Mouse (Mus musculus) embryonic facial prominence, embryonic 13.5 days (tissue): ENCODE data around the gene Tbx10. TPM values are rescaled to one million over a fixed set of nuclear protein-coding genes. Genes with fewer than 3 reads are reported as not detected.

ENCODE experiments used
- ATAC-seq: fragments of 200-750 bp; cut with Nextera tagmentation; 2 replicates; pipeline ENCODE4 v1.8.0; 2017; ENCODE audit warnings: low read depth; ENCODE audit not compliant: insufficient number of reproducible peaks, insufficient read depth, low FRiP score, low TSS enrichment
- H3K27ac ChIP-seq: fragments of 300-500 bp; sonication (generic); 2 replicates; pipeline ENCODE4 v1.5.1; 2015; ENCODE audit warnings: moderate library complexity, mild to moderate bottlenecking, inconsistent platforms
- H3K27me3 ChIP-seq: fragments of 300-500 bp; sonication (generic); 2 replicates; pipeline ENCODE4 v1.6.1; 2015; ENCODE audit warnings: mild to moderate bottlenecking, inconsistent platforms
- H3K36me3 ChIP-seq: fragments of 300-500 bp; sonication (generic); 2 replicates; pipeline ENCODE4 v1.6.1; 2015; ENCODE audit warnings: mild to moderate bottlenecking, inconsistent platforms
- H3K4me1 ChIP-seq: fragments of 300-500 bp; sonication (generic); 2 replicates; pipeline ENCODE4 v1.6.1; 2015; ENCODE audit warnings: inconsistent platforms
- H3K4me2 ChIP-seq: fragments of 300-500 bp; sonication (generic); 2 replicates; pipeline ENCODE4 v1.6.1; 2015; ENCODE audit warnings: moderate library complexity, mild to moderate bottlenecking, inconsistent platforms
- H3K4me3 ChIP-seq: fragments of 300-500 bp; sonication (generic); 2 replicates; pipeline ENCODE4 v1.5.1; 2015; ENCODE audit warnings: mild to moderate bottlenecking, inconsistent platforms
- H3K9ac ChIP-seq: fragments of 300-500 bp; sonication (generic); 2 replicates; pipeline ENCODE4 v1.6.1; 2015; ENCODE audit warnings: mild to moderate bottlenecking, inconsistent platforms
- H3K9me3 ChIP-seq: fragments of 300-500 bp; sonication (generic); 2 replicates; pipeline ENCODE4 v1.6.1; 2016; ENCODE audit warnings: inconsistent platforms
- WGBS: fragments of 180-500 bp; shearing (Covaris S2); methylation state at CpG from one replicate; pipeline ENCODE4 v1.1.7; 2015; ENCODE audit warnings: mixed read lengths; 5-methylcytosine and 5-hydroxymethylcytosine counted together
- polyA plus RNA-seq: library from polyadenylated mRNA; unstranded; fragments of >200 nt; fragmentation: Nextera tagmentation; extraction: Ambion mirVana; gene quantifications from 2 replicates; pipeline ENCODE4 v1.2.1, GENCODE M21; 2015

Gene Tbx10
- not detected in 2 replicates for polyA plus RNA-seq

DNA sequence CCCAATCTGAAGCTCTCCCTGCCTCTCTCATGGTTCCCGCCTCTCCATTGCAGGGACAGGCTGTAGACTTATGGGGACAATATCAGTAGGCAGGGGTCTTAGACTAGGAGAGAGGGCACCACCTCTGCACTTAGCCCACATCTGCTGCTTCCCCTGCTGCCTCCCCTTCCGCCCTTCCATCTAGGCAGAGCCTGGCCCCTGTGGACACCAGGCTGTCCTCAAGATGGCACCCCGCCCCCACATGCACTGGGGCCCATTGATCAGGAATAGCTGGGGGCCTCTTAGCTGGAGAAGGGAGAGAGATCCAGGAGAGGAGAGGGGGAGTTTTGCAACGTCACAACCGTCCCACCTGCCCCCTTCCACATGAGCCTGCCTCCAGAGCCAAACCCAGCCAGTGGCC, at the start of gene Tbx10:
Gene Tbx10 (plus strand): TSS at position 337 of the 400 bp plus-strand sequence.
- no peaks in the 10 kb centered on the region for H3K27me3 ChIP-seq
- no peak for ATAC-seq
- no peaks in the 10 kb centered on the region for H3K36me3 ChIP-seq
- H3K9ac ChIP-seq, result no peak within 1 kb of the TSS
- no peak within 1 kb of the TSS for H3K4me3 ChIP-seq
- no peaks in the 10 kb centered on the region; the same call in 1 of the 2 replicates for H3K9me3 ChIP-seq
- no peak within 1 kb of the TSS for H3K4me2 ChIP-seq
- 54% methylated on average over 5 of the region's 5 CpGs for WGBS
- no peak within 1 kb of the TSS for H3K27ac ChIP-seq
- H3K4me1 ChIP-seq, result 0 out of 2 replicates have a peak, but pooled peaks cover 3% of the 10 kb centered on the region

- no peak for ATAC-seq
- Histone ChIP-seq H3K4me2 (peak overlapping the region; percentile 33; the same call in 1 of the 2 replicates), H3K27me3 (no peaks in the 10 kb centered on the region), H3K9me3 (no peaks in the 10 kb centered on the region), H3K27ac (no peak overlapping the region), H3K36me3 (no peaks in the 10 kb centered on the region), H3K9ac (no peak overlapping the region), H3K4me1 (peaks cover 4% of the 10 kb centered on the region; the same call in 1 of the 2 replicates), H3K4me3 (no peak overlapping the region)
- 25% methylated on average over 27 of the region's 27 CpGs for WGBS
Measured at GRCm38 (mm10) chr19:3942986-3943735, 49.4 kb upstream of the Tbx10 start.

DNA sequence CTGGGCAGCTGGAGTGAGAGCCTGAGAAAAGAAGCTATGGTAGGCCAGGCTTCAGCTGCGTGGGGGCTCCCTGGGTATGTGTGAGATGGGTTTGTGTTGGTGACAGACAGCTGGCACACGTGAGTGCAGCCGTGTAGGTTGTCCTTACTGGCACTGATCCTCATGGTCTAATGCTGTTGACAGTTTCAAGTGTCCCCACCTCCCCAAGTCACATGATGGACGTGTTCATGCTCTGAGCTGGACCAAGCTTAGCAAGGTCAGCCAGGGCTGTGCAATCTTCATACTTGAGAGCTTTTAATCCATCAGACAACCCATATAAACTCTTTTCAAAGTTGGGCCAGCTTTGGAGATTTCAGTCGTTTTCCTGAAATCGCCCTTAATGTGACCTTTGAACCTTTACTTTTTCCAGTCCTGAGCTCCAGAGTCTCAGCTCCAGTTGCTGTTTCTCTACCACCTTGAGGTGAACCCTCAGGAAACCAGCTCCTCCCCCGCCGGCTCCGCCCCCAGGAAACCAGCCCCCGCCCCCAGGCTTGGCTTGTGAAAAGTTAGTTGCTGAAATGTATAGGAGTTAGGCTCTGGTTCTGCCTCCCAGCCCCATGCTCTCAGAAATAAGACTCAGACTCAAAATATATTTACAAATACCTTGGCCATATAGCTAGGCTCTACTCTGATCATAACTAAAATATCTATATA, 46.5 kb upstream of the Tbx10 start:
- no peak overlapping the region for H3K9ac ChIP-seq
- no peaks in the 10 kb centered on the region for H3K27me3 ChIP-seq
- H3K36me3 ChIP-seq, result no peaks in the 10 kb centered on the region
- no peak overlapping the region for H3K4me2 ChIP-seq
- no peaks in the 10 kb centered on the region for H3K9me3 ChIP-seq
- no peak for ATAC-seq
- H3K4me3 ChIP-seq, result no peak overlapping the region
- H3K4me1 ChIP-seq, result peaks cover 4% of the 10 kb centered on the region; the same call in 1 of the 2 replicates
- H3K27ac ChIP-seq, result no peak overlapping the region
- WGBS, result 32% methylated on average over 10 of the region's 10 CpGs

- H3K4me3 ChIP-seq, result no peak overlapping the region
- H3K4me2 ChIP-seq, result no peak overlapping the region
- H3K9me3 ChIP-seq, result no peaks in the 10 kb centered on the region
- H3K36me3 ChIP-seq, result no peaks in the 10 kb centered on the region
- H3K4me1 ChIP-seq, result peaks cover 4% of the 10 kb centered on the region; the same call in 1 of the 2 replicates
- no peaks in the 10 kb centered on the region for H3K27me3 ChIP-seq
- H3K9ac ChIP-seq, result no peak overlapping the region
- WGBS, result 17% methylated on average over 2 of the region's 2 CpGs
- no peak overlapping the region for H3K27ac ChIP-seq
- no peak for ATAC-seq
Measured at GRCm38 (mm10) chr19:3946715-3947114, 45.8 kb upstream of the Tbx10 start.

DNA sequence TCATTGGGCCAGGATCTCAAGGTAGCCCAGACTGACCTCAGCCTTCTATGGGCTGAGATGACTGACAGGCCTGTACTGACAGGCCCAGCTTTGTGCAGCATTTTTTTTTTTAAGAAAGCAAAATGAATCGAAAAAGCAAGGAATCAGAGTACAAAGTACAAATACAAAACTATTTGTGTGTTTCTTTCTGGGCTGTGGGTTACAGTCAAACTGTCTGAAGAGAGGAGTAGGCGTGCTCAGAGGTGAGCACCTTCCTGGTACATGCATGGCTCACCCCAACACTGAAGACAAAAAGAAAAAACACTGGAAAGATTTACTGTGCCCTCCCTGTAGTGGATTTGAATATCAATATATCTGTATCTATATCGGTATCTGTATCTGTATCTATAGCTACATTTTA, 44.7 kb upstream of the Tbx10 start:
- peaks cover 4% of the 10 kb centered on the region; the same call in 1 of the 2 replicates for H3K4me1 ChIP-seq
- 74% methylated on average over 3 of the region's 3 CpGs for WGBS
- H3K4me2 ChIP-seq, result no peak overlapping the region
- no peak for ATAC-seq
- H3K9ac ChIP-seq, result no peak overlapping the region
- no peak overlapping the region for H3K27ac ChIP-seq
- H3K27me3 ChIP-seq, result no peaks in the 10 kb centered on the region
- H3K9me3 ChIP-seq, result no peaks in the 10 kb centered on the region
- no peak overlapping the region for H3K4me3 ChIP-seq
- H3K36me3 ChIP-seq, result no peaks in the 10 kb centered on the region

DNA sequence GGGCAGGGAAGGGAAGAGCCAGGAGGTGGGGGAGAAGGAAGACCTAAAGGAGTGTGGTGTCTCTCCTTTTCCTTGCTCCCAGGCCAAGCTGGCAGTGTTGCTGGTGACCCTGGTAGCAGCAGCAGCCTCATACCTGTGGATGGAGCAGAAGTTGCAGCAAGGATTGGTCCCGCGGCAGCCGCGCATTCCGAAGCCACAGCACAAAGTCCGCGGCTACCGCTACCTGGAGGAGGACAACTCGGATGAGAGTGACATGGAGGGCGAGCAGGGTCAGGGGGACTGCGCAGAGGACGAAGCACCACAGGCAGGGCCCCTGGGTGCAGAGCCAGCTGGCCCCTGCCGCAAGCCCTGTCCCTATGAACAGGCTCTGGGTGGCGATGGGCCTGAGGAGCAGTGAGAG, 44.0 kb upstream of the Tbx10 start:
- no peak for ATAC-seq
- no peak overlapping the region for H3K27ac ChIP-seq
- H3K4me2 ChIP-seq, result no peak overlapping the region
- no peak overlapping the region for H3K4me3 ChIP-seq
- no peak overlapping the region for H3K9ac ChIP-seq
- 70% methylated on average over 14 of the region's 14 CpGs for WGBS
- no peaks in the 10 kb centered on the region for H3K4me1 ChIP-seq
- H3K9me3 ChIP-seq, result no peaks in the 10 kb centered on the region
- no peaks in the 10 kb centered on the region for H3K27me3 ChIP-seq
- no peaks in the 10 kb centered on the region for H3K36me3 ChIP-seq

GRCm38 (mm10) chr19:3950331-3950730, 42.2 kb upstream of the Tbx10 start:
- 71% methylated on average over 3 of the region's 3 CpGs for WGBS
- Histone ChIP-seq H3K4me2 (no peak overlapping the region), H3K9ac (no peak overlapping the region), H3K36me3 (no peaks in the 10 kb centered on the region), H3K9me3 (no peaks in the 10 kb centered on the region), H3K27me3 (no peaks in the 10 kb centered on the region), H3K27ac (no peak overlapping the region), H3K4me3 (no peak overlapping the region), H3K4me1 (no peaks in the 10 kb centered on the region)
- no peak for ATAC-seq

GRCm38 (mm10) chr19:3951461-3951860, 41.1 kb upstream of the Tbx10 start:
- H3K27ac ChIP-seq, result no peak overlapping the region
- H3K4me1 ChIP-seq, result no peaks in the 10 kb centered on the region
- H3K9me3 ChIP-seq, result no peaks in the 10 kb centered on the region
- no peaks in the 10 kb centered on the region for H3K36me3 ChIP-seq
- H3K4me2 ChIP-seq, result no peak overlapping the region
- ATAC-seq, result no peak
- H3K4me3 ChIP-seq, result no peak overlapping the region
- no peaks in the 10 kb centered on the region for H3K27me3 ChIP-seq
- no peak overlapping the region for H3K9ac ChIP-seq

- Histone ChIP-seq H3K4me2 (no peak overlapping the region), H3K4me3 (no peak overlapping the region), H3K9ac (no peak overlapping the region), H3K27ac (no peak overlapping the region), H3K9me3 (no peaks in the 10 kb centered on the region), H3K4me1 (no peaks in the 10 kb centered on the region), H3K36me3 (no peaks in the 10 kb centered on the region), H3K27me3 (no peaks in the 10 kb centered on the region)
- no peak for ATAC-seq
- WGBS, result 50% methylated on average over 1 of the region's 1 CpGs
Measured at GRCm38 (mm10) chr19:3952099-3952498, 40.5 kb upstream of the Tbx10 start.

GRCm38 (mm10) chr19:3955033-3955432, 37.5 kb upstream of the Tbx10 start:
- Histone ChIP-seq H3K4me3 (no peak overlapping the region), H3K27ac (no peak overlapping the region), H3K27me3 (no peaks in the 10 kb centered on the region), H3K36me3 (no peaks in the 10 kb centered on the region), H3K4me2 (no peak overlapping the region), H3K9me3 (no peaks in the 10 kb centered on the region), H3K4me1 (no peaks in the 10 kb centered on the region), H3K9ac (no peak overlapping the region)
- no peak for ATAC-seq
- 78% methylated on average over 3 of the region's 3 CpGs for WGBS

GRCm38 (mm10) chr19:3955804-3956203, 36.7 kb upstream of the Tbx10 start:
- H3K27ac ChIP-seq, result no peak overlapping the region
- H3K4me1 ChIP-seq, result no peaks in the 10 kb centered on the region
- H3K4me2 ChIP-seq, result no peak overlapping the region
- no peaks in the 10 kb centered on the region for H3K27me3 ChIP-seq
- H3K9me3 ChIP-seq, result no peaks in the 10 kb centered on the region
- ATAC-seq, result no peak
- 51% methylated on average over 4 of the region's 4 CpGs for WGBS
- H3K9ac ChIP-seq, result no peak overlapping the region
- H3K36me3 ChIP-seq, result no peaks in the 10 kb centered on the region
- H3K4me3 ChIP-seq, result no peak overlapping the region
